Mouse (Mus musculus): ENCODE results near the gene Pfpl.

GRCm38 (mm10) chr19:12421680-12422079 lies 6.0 kb upstream of the Pfpl start:
- TF ChIP-seq CTCF (IDR thresholded peaks at IDR 0.05; ENCODE audit: borderline replicate concordance, insufficient read depth, low read depth, low read length), result no peak
- no peak for TF ChIP-seq POLR2A (IDR thresholded peaks at IDR 0.05; ENCODE audit: borderline replicate concordance, insufficient read depth, low read length)

All from cerebellum, adult 2 months (tissue).